Mouse (Mus musculus) layer of hippocampus, adult 18-20 months (tissue): ENCODE measurements at regions not wholly inside any gene's neighbourhood (a gene's known extent, or its start where the extent isn't known, plus 50 kb on each side); places are given as distances from the start of the nearest gene placed in this dataset.

Source experiments
- DNase-seq, 2 experiments: peaks; one replicate each; pipeline ENCODE4 v3.0.0; 2022; ENCODE audit warnings: low spot score in 2 of 2

DNA sequence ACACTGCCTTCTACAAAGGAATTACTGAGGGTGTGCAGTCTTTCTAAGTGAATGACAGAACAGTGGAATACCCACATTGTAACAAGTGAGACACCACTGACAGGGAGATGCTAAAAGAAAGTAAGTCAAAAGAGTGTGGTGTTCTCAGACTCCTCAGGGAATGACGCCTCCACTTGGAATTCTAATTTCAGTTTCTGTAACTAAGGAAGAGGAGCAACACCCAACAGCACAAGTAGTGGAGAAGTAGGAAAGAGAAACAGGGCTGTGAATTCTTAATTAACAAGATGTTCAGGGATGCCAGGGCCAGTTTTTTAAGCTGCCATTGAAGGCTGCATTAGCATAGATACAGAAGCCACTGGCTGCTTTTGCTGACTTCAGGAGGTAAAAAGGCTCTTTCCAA, 81.4 kb downstream of the Fscb start:
- peak in 1 of 2 experiments; percentile 13 for DNase-seq

GRCm38 (mm10) chr12:64389766-64390445, 84.6 kb downstream of the Fscb start:
- peak in 1 of 2 experiments; percentile 2 for DNase-seq

GRCm38 (mm10) chr12:64364941-64365340, 109.5 kb downstream of the Fscb start:
- no peak for DNase-seq

GRCm38 (mm10) chr12:64361592-64362116, 112.8 kb downstream of the Fscb start:
- no peak for DNase-seq

DNA sequence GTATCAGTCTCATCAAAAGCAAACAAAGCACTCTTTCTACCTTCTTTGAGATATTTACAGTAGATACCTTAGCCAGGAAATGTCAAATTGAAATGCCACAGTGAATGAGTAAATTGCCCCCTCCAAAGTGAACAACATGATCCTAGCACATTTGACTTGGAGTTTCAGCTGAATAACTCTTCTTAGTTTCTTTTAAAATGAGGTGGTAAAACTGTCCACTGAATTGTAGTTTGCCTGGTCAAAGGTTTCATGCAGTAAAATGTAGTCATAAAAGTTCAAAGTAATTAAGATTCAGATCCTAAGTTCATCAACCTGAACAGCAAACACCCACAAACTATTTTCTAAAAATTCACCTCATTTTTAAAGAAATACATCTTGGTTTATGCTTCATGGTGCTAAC, 113.8 kb downstream of the Fscb start:
- DNase-seq: no peak

GRCm38 (mm10) chr12:64343745-64344144, 130.7 kb downstream of the Fscb start:
- DNase-seq: no peak

DNA sequence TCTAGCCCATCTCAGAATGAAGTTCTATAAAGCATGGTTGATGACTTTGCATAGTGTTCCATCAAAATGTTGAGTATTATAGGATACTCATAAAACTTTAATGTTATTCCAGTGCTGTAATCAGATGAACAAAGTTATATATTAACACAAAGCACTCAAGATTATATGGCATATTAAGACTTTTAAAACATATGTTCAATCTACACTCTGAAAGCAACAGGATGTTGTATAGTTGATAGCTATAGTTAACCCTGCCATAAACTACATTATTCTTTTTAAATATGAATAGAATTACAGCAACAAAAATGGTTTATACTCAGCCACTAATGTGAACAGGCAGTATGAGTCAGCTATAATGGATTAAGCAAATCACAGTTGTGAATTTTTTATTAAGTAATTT, 139.3 kb downstream of the Fscb start:
- DNase-seq: no peak
